Mouse (Mus musculus): Measurements from ENCODE around the gene Glra3. TPM values are rescaled to one million over a fixed set of nuclear protein-coding genes. Genes with fewer than 3 reads are reported as not detected.

The Glra3 gene
- polyA plus RNA-seq (2015; fragmentation: Nextera tagmentation; extraction: Ambion mirVana), result 0.03 TPM in 1 of 2 replicates, not detected in the other

GRCm38 (mm10) chr8:55939870-55940525 is at the start of gene Glra3:
Gene Glra3, plus strand, starts transcription at chr8:55940460.
- Histone ChIP-seq H3K9ac (no peak within 1 kb of the TSS), H3K4me2 (replicated peaks) (peak within 1 kb of the TSS; percentile 56), H3K36me3 (no peaks in the 10 kb centered on the region), H3K4me1 (peaks cover 8% of the 10 kb centered on the region; the same call in 1 of the 2 replicates), H3K4me3 (peak within 1 kb of the TSS; percentile 17), H3K9me3 (no peaks in the 10 kb centered on the region), H3K27me3 (no peaks in the 10 kb centered on the region), H3K27ac (no peak within 1 kb of the TSS)
- WGBS, result 15% methylated on average over 11 of the region's 11 CpGs
- peak; percentile 77 for ATAC-seq (ENCODE audit: low FRiP score, low read depth)

GRCm38 (mm10) chr8:55906848-55907247 is 33.4 kb upstream of the Glra3 start, which contains the start of gene Adam29:
Gene Adam29, minus strand, starts transcription at chr8:55906948.
- H3K4me3 ChIP-seq, result no peak within 1 kb of the TSS
- H3K9ac ChIP-seq, result no peak within 1 kb of the TSS
- no peak within 1 kb of the TSS for H3K4me2 ChIP-seq (replicated peaks)
- H3K36me3 ChIP-seq, result no peaks in the 10 kb centered on the region
- no peaks in the 10 kb centered on the region for H3K9me3 ChIP-seq
- 79% methylated on average over 1 of the region's 1 CpGs for WGBS
- H3K27ac ChIP-seq, result no peak within 1 kb of the TSS
- H3K27me3 ChIP-seq, result no peaks in the 10 kb centered on the region
- H3K4me1 ChIP-seq, result no peaks in the 10 kb centered on the region
- no peak for ATAC-seq (ENCODE audit: low FRiP score, low read depth)

GRCm38 (mm10) chr8:55940526-55940880 is 243 bp downstream of the Glra3 start:
- Histone ChIP-seq H3K4me1 (peaks cover 8% of the 10 kb centered on the region; the same call in 1 of the 2 replicates), H3K36me3 (no peaks in the 10 kb centered on the region), H3K27me3 (no peaks in the 10 kb centered on the region), H3K9me3 (no peaks in the 10 kb centered on the region), H3K4me2 (replicated peaks) (peak overlapping the region; percentile 56), H3K27ac (no peak overlapping the region), H3K9ac (no peak overlapping the region), H3K4me3 (peak overlapping the region; percentile 17)
- WGBS, result 2% methylated on average over 8 of the region's 8 CpGs
- peak; percentile 76 for ATAC-seq (ENCODE audit: low FRiP score, low read depth)

GRCm38 (mm10) chr8:55964759-55965320 is 24.6 kb downstream of the Glra3 start:
- Histone ChIP-seq H3K4me3 (no peak overlapping the region), H3K4me2 (replicated peaks) (no peak overlapping the region), H3K27me3 (no peaks in the 10 kb centered on the region), H3K27ac (no peak overlapping the region), H3K36me3 (no peaks in the 10 kb centered on the region), H3K9me3 (no peaks in the 10 kb centered on the region), H3K4me1 (no peaks in the 10 kb centered on the region), H3K9ac (no peak overlapping the region)
- 25% methylated on average over 3 of the region's 3 CpGs for whole genome bisulfite sequencing
- no peak for ATAC-seq (ENCODE audit: low FRiP score, low read depth)

GRCm38 (mm10) chr8:55997859-55998258 is 57.6 kb downstream of the Glra3 start:
- H3K9ac ChIP-seq, result no peak overlapping the region
- WGBS, result 72% methylated on average over 3 of the region's 3 CpGs

GRCm38 (mm10) chr8:56054324-56054723 is 114.1 kb downstream of the Glra3 start:
- Histone ChIP-seq H3K9ac (no peak overlapping the region), H3K9me3 (no peaks in the 10 kb centered on the region), H3K36me3 (no peaks in the 10 kb centered on the region), H3K4me2 (replicated peaks) (no peak overlapping the region), H3K27me3 (no peaks in the 10 kb centered on the region), H3K27ac (no peak overlapping the region), H3K4me3 (no peak overlapping the region), H3K4me1 (no peaks in the 10 kb centered on the region)
- WGBS, result 73% methylated on average over 2 of the region's 2 CpGs
- ATAC-seq (ENCODE audit: low FRiP score, low read depth), result no peak

More at GRCm38 (mm10) chr8:55997859-55998258, 57.6 kb downstream of the Glra3 start:
- no peak overlapping the region for H3K4me3 ChIP-seq
- no peaks in the 10 kb centered on the region for H3K4me1 ChIP-seq
- H3K9me3 ChIP-seq, result no peaks in the 10 kb centered on the region
- no peaks in the 10 kb centered on the region for H3K27me3 ChIP-seq
- no peak overlapping the region for H3K27ac ChIP-seq
- no peaks in the 10 kb centered on the region for H3K36me3 ChIP-seq
- no peak overlapping the region for H3K4me2 ChIP-seq (replicated peaks)
- no peak for ATAC-seq (ENCODE audit: low FRiP score, low read depth)

GRCm38 (mm10) chr8:56063081-56063480 is 122.8 kb downstream of the Glra3 start:
- Histone ChIP-seq H3K4me3 (no peak overlapping the region), H3K36me3 (no peaks in the 10 kb centered on the region), H3K27me3 (no peaks in the 10 kb centered on the region), H3K27ac (no peak overlapping the region), H3K9ac (no peak overlapping the region), H3K4me1 (no peaks in the 10 kb centered on the region), H3K4me2 (replicated peaks) (no peak overlapping the region), H3K9me3 (no peaks in the 10 kb centered on the region)
- WGBS, result 26% methylated on average over 3 of the region's 3 CpGs
- no peak for ATAC-seq (ENCODE audit: low FRiP score, low read depth)

- 65% methylated on average over 2 of the region's 2 CpGs for WGBS
- Histone ChIP-seq H3K36me3 (no peaks in the 10 kb centered on the region), H3K27ac (no peak overlapping the region), H3K4me3 (no peak overlapping the region), H3K9ac (no peak overlapping the region), H3K4me1 (no peaks in the 10 kb centered on the region), H3K9me3 (no peaks in the 10 kb centered on the region), H3K4me2 (replicated peaks) (no peak overlapping the region), H3K27me3 (no peaks in the 10 kb centered on the region)
- ATAC-seq (ENCODE audit: low FRiP score, low read depth), result no peak
Observed at GRCm38 (mm10) chr8:56070486-56071254, 130.4 kb downstream of the Glra3 start.

- H3K27ac ChIP-seq, result no peak overlapping the region
- H3K4me2 ChIP-seq (replicated peaks), result no peak overlapping the region
- no peaks in the 10 kb centered on the region for H3K9me3 ChIP-seq
- no peaks in the 10 kb centered on the region for H3K27me3 ChIP-seq
- ATAC-seq (ENCODE audit: low FRiP score, low read depth), result no peak
- no peak overlapping the region for H3K9ac ChIP-seq
- no peaks in the 10 kb centered on the region for H3K4me1 ChIP-seq
- no peaks in the 10 kb centered on the region for H3K36me3 ChIP-seq
- H3K4me3 ChIP-seq, result no peak overlapping the region
Observed at GRCm38 (mm10) chr8:56083654-56084053, 143.4 kb downstream of the Glra3 start.

GRCm38 (mm10) chr8:56094385-56094784 is 154.1 kb downstream of the Glra3 start:
- no peaks in the 10 kb centered on the region for H3K4me1 ChIP-seq
- no peak overlapping the region for H3K4me3 ChIP-seq
- H3K27ac ChIP-seq, result no peak overlapping the region
- no peaks in the 10 kb centered on the region for H3K27me3 ChIP-seq
- no peak overlapping the region for H3K4me2 ChIP-seq (replicated peaks)
- no peak overlapping the region for H3K9ac ChIP-seq
- H3K9me3 ChIP-seq, result no peaks in the 10 kb centered on the region
- no peaks in the 10 kb centered on the region for H3K36me3 ChIP-seq
- no peak for ATAC-seq (ENCODE audit: low FRiP score, low read depth)

GRCm38 (mm10) chr8:56110296-56110695 is 170.0 kb downstream of the Glra3 start:
- Histone ChIP-seq H3K4me1 (no peaks in the 10 kb centered on the region), H3K36me3 (no peaks in the 10 kb centered on the region), H3K27me3 (no peaks in the 10 kb centered on the region), H3K4me3 (no peak overlapping the region), H3K9me3 (no peaks in the 10 kb centered on the region), H3K27ac (no peak overlapping the region), H3K9ac (no peak overlapping the region), H3K4me2 (replicated peaks) (no peak overlapping the region)
- no peak for ATAC-seq (ENCODE audit: low FRiP score, low read depth)
- WGBS, result 73% methylated on average over 6 of the region's 6 CpGs

GRCm38 (mm10) chr8:56129357-56129756 is 189.1 kb downstream of the Glra3 start:
- Histone ChIP-seq H3K36me3 (no peaks in the 10 kb centered on the region), H3K27me3 (no peaks in the 10 kb centered on the region), H3K4me3 (no peak overlapping the region), H3K27ac (no peak overlapping the region), H3K4me2 (replicated peaks) (no peak overlapping the region), H3K4me1 (no peaks in the 10 kb centered on the region), H3K9ac (no peak overlapping the region), H3K9me3 (no peaks in the 10 kb centered on the region)
- 90% methylated on average over 2 of the region's 2 CpGs for WGBS
- no peak for ATAC-seq (ENCODE audit: low FRiP score, low read depth)

All from limb, embryonic 13.5 days (tissue).